Mouse (Mus musculus): ENCODE measurements at regions not wholly inside any gene's neighbourhood (a gene's known extent, or its start where the extent isn't known, plus 50 kb on each side); places are given as distances from the start of the nearest gene placed in this dataset.

DNA sequence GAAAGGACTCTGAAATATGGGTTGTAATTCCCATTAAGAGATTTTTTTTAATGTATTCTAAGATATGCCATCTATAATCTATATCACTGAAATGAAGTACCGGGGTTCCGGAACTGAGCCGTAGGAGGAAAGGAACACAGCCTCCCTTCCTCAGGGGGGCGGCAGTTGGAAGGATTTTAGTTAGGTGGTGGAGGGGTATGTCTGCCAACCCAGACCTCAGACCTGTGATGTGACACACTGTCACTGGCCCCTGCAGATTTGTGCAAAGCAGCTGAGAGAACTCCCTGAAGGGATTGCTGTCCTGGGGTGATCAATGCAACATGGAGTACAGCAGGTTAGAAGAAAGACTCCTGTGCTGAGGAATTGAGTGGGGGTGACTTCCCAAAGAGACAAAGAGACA lies 470.2 kb upstream of the Gulo start:
- DNase-seq (ENCODE audit: low spot score), result no peak

DNA sequence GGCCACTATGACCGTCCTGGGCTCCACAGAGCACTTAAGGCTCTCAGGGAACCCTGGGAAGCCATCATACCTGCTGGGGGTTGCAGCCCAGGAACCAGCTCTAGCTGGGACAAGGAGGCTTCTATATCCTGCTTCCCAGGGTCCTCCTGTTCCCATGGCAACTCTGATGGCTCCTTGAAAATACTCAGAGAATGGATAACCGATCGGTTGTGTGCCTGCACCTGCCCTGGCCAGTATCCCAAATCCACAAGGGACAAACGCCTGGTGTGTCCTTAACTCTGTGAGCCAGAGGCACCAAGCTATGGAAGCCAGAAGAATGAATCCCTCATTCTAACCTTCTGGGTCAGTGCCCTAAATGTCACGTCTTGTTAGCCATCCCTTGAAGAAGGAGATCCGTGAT lies 469.6 kb upstream of the Gulo start:
- no peak for DNase-seq (ENCODE audit: low spot score)

GRCm38 (mm10) chr14:66475026-66475425 lies 466.0 kb upstream of the Gulo start:
- DNase-seq (ENCODE audit: low spot score), result no peak

DNA sequence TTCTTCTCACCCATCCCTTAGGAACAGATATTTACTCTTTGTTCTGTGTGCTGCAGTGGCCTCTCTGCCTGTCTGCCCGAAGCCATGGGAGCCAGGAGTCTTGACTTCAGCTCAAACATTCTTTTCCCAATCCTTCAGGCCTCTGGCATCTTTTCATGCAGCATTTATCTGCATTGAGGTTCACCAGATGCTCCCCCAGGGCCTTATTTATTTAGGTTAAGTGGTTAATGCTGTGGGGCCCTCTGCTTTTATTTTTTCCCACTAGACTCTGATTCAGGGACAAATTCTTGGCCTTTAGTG lies 464.2 kb upstream of the Gulo start:
- no peak for DNase-seq (ENCODE audit: low spot score)

DNA sequence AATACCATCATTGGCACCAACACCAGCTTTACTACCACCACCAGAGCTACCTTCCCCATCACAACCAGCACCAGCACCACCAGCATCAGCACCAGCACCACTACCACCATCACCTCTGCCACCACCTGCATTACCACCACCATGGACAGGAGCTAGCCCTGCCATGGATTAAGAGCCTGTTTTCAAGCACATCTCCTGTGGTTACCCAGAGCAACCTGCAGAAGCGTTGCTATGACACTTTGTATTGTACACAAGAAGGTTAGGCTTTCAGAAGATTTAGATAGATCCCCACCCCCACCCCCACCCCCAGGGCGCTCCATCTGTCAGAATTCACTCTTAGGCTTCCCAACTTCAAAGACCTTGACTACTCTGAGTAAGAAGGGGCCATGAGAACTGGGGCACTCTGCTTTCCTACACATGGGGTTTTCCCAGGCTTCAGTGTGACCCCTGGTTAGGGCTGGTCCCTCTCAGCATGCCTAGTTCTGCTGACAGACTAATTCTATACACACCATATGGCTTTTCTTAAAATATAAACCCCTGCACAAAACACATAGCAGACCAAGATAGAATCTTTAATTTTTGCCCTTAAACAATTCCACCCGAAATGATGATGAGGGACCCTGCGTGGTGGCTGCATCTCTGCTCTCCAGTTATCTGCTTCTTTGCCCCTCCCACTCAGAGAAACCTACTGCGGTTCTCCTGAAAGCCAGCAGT lies 463.7 kb upstream of the Gulo start:
- no peak for DNase-seq (ENCODE audit: low spot score)

- DNase-seq (ENCODE audit: low spot score), result no peak
Observed at GRCm38 (mm10) chr14:66462081-66462480, 453.1 kb upstream of the Gulo start.

GRCm38 (mm10) chr14:66460795-66461194 lies 451.8 kb upstream of the Gulo start:
- no peak for DNase-seq (ENCODE audit: low spot score)

DNA sequence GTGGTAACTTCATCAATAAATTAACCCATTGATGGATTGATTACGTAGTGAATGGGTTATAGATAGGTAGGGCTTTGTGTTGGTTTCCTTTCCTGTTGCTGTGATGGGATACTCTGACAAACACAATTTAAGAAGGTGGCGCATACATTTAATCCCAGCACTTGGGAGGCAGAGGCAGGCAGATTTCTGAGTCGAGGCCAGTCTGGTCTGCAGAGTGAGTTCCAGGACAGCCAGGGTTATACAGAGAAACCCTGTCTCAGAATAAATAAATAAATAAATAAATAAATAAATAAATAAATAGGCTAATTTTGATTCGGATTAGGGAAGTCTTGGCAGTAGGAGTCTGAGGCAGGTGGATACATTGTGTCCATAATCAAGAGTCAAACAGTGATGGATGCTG lies 449.7 kb upstream of the Gulo start:
- no peak for DNase-seq (ENCODE audit: low spot score)

GRCm38 (mm10) chr14:66457300-66457699 lies 448.3 kb upstream of the Gulo start:
- DNase-seq (ENCODE audit: low spot score), result no peak

- DNase-seq (ENCODE audit: low spot score), result no peak
Observed at GRCm38 (mm10) chr14:66452828-66453227, 443.8 kb upstream of the Gulo start.

GRCm38 (mm10) chr14:66450351-66450750 lies 441.3 kb upstream of the Gulo start:
- no peak for DNase-seq (ENCODE audit: low spot score)

- no peak for DNase-seq (ENCODE audit: low spot score)
Observed at GRCm38 (mm10) chr14:66442576-66442975, 433.6 kb upstream of the Gulo start.

DNA sequence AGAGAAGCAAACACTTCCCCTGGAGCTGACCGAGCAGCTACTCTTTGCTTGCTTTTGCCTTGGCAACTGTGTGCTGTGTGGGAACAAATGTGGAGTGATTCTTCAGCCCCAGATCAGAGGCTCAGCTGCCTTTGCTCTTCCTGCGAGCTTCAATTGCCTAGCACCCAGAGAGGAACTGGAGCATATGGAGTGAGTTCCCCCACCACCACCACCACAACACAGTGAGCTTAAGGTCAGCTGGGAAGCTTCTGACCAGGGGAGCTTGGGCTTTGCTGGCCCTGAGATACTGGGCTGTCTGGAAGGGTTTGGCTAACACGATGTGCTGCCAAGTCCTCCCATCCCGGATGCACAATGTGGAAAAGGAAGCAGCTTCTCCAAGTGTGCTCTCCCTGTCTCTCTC lies 432.8 kb upstream of the Gulo start:
- peak; percentile 53 for DNase-seq (ENCODE audit: low spot score)

GRCm38 (mm10) chr14:66438572-66438971 lies 429.6 kb upstream of the Gulo start:
- no peak for DNase-seq (ENCODE audit: low spot score)

DNA sequence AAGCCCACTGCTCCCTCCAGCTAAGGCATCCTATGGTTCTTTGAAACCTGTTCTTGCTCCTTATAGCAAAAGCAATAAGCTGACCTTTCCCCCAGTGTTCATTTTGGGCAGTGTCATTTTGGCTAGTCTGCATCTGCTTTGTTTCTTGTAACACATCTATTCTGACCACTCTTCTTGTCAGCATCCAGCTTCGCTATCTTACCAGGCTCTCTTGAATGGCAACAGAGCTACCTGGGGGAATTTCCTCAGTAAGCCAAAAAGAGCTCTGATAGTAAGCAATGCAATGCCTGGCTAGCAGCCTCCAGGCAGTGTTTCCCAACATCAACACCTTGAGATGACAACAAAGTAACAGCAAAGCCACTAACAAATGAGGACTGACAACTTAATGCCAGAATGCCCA lies 429.0 kb upstream of the Gulo start:
- no peak for DNase-seq (ENCODE audit: low spot score)

DNA sequence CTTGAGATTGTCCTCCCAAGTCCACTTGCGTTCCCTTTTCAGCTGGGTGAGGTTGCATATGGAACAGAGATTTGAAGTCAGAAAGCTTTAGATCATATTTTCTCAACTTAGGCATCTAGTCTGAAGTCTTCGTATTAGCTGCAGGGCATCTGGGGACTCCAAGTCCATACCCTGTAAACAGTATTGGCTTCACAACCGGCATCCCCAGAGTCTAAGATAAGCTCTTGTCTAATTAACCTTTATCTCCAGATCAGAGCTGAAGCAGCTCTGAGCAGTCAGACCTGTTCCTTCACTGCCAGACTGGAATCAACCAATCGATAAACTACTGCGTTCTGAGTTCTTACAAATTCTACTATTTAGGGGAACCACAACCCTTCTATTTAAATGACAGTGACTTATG lies 422.6 kb upstream of the Gulo start:
- DNase-seq (ENCODE audit: low spot score), result no peak

DNA sequence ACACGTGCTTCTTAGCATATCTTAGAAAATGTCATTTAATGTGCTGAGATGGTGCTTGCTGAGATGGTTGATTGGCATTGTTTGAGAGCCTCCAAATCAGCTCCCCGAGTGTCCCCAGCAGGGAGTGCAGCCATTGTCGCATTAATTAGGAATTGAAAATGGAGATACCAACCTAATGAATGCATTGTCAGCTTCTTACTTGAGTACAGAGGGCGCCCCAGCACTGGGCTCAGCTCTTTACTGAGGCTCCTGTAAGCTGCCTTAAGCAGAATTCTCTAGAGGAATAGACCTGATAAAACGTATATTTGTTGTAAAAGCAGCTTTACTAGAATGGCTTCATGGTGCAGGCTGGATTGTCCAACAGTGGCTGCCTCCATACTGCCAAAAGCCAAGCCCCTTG lies 415.1 kb upstream of the Gulo start:
- DNase-seq (ENCODE audit: low spot score), result no peak

Measured in testis, postnatal 14 days (tissue).